Mouse (Mus musculus): ENCODE data around the gene Prr19. TPM values are rescaled to one million over a fixed set of nuclear protein-coding genes. Genes with fewer than 3 reads are reported as not detected.

Prr19 gene
- total RNA-seq, 1 experiment, result 4.3 TPM

DNA sequence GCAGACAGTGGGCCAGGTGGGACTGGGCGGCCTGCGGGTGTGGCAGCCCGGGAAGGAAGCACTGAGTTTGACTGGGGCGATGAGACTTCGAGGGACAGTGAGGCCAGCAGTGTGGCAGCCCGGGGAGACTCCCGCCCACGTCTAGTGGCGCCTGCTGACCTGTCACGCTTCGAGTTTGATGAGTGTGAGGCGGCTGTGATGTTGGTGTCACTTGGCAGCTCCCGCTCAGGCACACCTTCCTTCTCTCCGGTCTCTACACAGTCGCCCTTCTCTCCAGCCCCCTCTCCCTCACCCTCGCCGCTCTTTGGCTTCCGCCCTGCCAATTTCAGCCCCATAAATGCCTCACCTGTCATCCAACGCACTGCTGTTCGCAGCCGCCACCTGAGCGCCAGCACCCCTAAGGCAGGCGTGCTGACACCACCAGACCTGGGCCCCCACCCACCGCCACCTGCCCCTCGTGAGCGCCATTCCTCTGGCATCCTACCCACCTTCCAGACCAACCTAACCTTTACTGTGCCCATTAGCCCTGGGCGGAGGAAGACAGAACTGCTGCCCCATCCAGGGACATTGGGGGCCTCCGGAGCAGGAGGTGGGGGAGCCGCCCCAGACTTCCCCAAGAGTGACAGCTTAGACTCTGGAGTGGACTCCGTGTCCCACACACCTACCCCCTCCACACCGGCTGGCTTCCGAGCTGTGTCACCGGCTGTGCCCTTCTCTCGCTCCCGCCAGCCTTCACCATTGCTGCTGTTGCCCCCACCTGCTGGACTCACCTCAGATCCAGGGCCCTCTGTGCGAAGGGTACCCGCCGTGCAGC, 28.6 kb upstream of the Prr19 start:
- no peak for DNase-seq (ENCODE audit: low read depth, low spot score)
- peak overlapping the region; percentile 34; the same call in 1 of the 2 replicates for H3K9ac ChIP-seq (ENCODE audit: insufficient read depth, low read depth, low read length, poor library complexity, severe bottlenecking)

DNA sequence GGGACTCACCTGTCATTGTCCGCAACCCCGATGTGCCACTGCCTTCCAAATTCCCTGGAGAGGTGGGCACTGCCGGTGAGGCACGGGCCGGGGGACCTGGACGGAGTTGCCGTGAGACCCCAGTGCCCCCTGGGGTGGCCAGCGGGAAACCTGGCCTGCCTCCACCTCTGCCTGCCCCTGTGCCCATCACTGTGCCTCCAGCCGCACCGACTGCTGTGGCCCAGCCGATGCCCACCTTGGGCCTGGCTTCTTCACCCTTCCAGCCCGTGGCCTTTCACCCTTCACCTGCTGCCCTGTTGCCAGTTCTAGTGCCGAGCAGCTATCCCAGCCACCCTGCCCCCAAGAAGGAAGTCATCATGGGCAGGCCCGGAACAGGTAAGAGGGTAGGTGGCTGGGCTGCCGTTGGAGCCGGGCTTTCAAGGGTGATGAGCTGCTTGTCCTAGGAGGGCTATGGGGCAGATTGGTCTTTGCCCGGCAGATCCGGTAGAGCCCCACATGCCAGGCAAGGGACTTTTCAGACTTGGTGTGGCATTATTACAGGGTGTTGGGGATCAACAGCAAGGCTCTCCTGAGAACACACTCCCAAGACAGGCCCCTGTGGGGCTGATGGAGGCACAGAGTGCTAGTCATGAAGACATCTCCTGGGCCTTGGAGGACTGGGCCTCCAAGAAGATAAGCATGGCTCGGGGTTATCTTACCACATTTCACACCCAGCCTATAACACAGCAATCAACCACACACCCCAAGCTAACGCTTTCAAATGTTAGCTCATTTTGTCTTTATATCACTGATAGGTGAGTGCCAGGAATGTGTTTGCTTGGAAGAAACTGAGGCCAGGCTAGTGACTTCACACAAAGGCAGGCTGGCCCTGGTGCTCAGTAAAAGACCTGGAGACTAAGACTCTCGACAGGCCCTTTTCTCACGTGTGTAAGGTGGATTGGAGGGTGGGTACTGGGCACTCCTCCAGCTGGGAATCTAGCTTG, 27.7 kb upstream of the Prr19 start:
- no peaks in the 10 kb centered on the region for H3K9me3 ChIP-seq (ENCODE audit: control insufficient read depth, insufficient read depth, low read depth, low read length)
- no peak for DNase-seq (ENCODE audit: low read depth, low spot score)
- H3K9ac ChIP-seq (ENCODE audit: insufficient read depth, low read depth, low read length, poor library complexity, severe bottlenecking), result no peak overlapping the region
- H3K4me3 ChIP-seq (ENCODE audit: insufficient read depth in 1 of 2, low read depth in 1 of 2, low read length in 2 of 2, poor library complexity in 1 of 2, severe bottlenecking in 1 of 2), result peak overlapping the region; percentile 39 to 42; a peak in 2 of 4 replicates
- no peak for TF ChIP-seq CHD2 (IDR thresholded peaks at IDR 0.05; ENCODE audit: low read depth, low read length)
- H3K4me1 ChIP-seq (ENCODE audit: control insufficient read depth in 2 of 2, insufficient read depth in 2 of 2, low read length in 2 of 2, poor library complexity in 1 of 2), result peaks cover 12 to 58% of the 10 kb centered on the region in 2 experiments
- no peak overlapping the region for H3K27ac ChIP-seq (ENCODE audit: insufficient read depth, low read depth, low read length, poor library complexity, severe bottlenecking)
- H3K36me3 ChIP-seq (ENCODE audit: control insufficient read depth, insufficient read depth, low read length, poor library complexity, severe bottlenecking), result no peaks in the 10 kb centered on the region
- in situ Hi-C loops (cut with MboI; ENCODE audit: low sequenced_read_pairs in 2 of 2, unreplicated experiment in 2 of 2), result no loop called here

More for the DNA sequence above, 28.6 kb upstream of the Prr19 start:
- Histone ChIP-seq H3K27ac (ENCODE audit: insufficient read depth, low read depth, low read length, poor library complexity, severe bottlenecking) (no peak overlapping the region), H3K4me1 (ENCODE audit: control insufficient read depth in 2 of 2, insufficient read depth in 2 of 2, low read length in 2 of 2, poor library complexity in 1 of 2) (peaks cover 9 to 58% of the 10 kb centered on the region in 2 experiments; a peak in 3 of 4 replicates), H3K4me3 (ENCODE audit: insufficient read depth in 1 of 2, low read depth in 1 of 2, low read length in 2 of 2, poor library complexity in 1 of 2, severe bottlenecking in 1 of 2) (peak overlapping the region; percentile 39 to 42; a peak in 3 of 4 replicates), H3K9me3 (ENCODE audit: control insufficient read depth, insufficient read depth, low read depth, low read length) (no peaks in the 10 kb centered on the region), H3K36me3 (ENCODE audit: control insufficient read depth, insufficient read depth, low read length, poor library complexity, severe bottlenecking) (no peaks in the 10 kb centered on the region)
- in situ Hi-C loops (cut with MboI; ENCODE audit: low sequenced_read_pairs in 2 of 2, unreplicated experiment in 2 of 2), result no loop called here
- no peak for TF ChIP-seq CHD2 (IDR thresholded peaks at IDR 0.05; ENCODE audit: low read depth, low read length)
- no peak for TF ChIP-seq ZC3H11A (IDR thresholded peaks at IDR 0.05; ENCODE audit: borderline replicate concordance, low read depth, low read length)
- no peak for TF ChIP-seq MAFK (IDR thresholded peaks at IDR 0.05; ENCODE audit: insufficient read depth, low read depth, low read length)
- TF ChIP-seq ZNF384 (IDR thresholded peaks at IDR 0.05; ENCODE audit: low read depth, low read length), result no peak
- TF ChIP-seq HCFC1 (IDR thresholded peaks at IDR 0.05; ENCODE audit: borderline replicate concordance, insufficient read depth, low read length), result no peak

DNA sequence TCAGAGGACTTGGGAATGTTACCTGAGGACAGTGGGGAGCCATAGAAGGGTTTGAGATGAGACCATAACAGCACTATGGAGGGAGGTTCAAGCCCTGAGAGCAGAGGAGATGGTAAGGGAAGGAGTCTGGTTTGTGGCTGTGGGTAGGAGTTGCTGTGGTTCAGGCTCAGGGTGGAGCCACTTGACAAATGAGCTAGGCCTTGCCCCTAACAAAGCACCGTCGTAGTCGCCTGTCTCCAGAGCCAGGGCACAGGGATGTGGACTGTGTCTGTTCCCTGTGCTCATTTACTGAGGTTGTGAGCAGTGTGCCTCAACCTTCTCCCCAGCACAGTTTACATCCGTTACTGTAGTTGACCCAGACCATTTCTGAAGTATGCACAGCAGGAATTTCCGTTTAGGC, 26.6 kb upstream of the Prr19 start:
- Histone ChIP-seq H3K27ac (ENCODE audit: insufficient read depth, low read depth, low read length, poor library complexity, severe bottlenecking) (no peak overlapping the region), H3K4me1 (ENCODE audit: control insufficient read depth in 2 of 2, insufficient read depth in 2 of 2, low read length in 2 of 2, poor library complexity in 1 of 2) (peaks cover 12 to 53% of the 10 kb centered on the region in 2 experiments), H3K36me3 (ENCODE audit: control insufficient read depth, insufficient read depth, low read length, poor library complexity, severe bottlenecking) (no peaks in the 10 kb centered on the region), H3K9ac (ENCODE audit: insufficient read depth, low read depth, low read length, poor library complexity, severe bottlenecking) (no peak overlapping the region), H3K4me3 (ENCODE audit: insufficient read depth in 1 of 2, low read depth in 1 of 2, low read length in 2 of 2, poor library complexity in 1 of 2, severe bottlenecking in 1 of 2) (no peak overlapping the region), H3K9me3 (ENCODE audit: control insufficient read depth, insufficient read depth, low read depth, low read length) (no peaks in the 10 kb centered on the region)
- no peak for DNase-seq (ENCODE audit: low read depth, low spot score)
- TF ChIP-seq MAFK (IDR thresholded peaks at IDR 0.05; ENCODE audit: insufficient read depth, low read depth, low read length) (no peak), HCFC1 (IDR thresholded peaks at IDR 0.05; ENCODE audit: borderline replicate concordance, insufficient read depth, low read length) (no peak), ZC3H11A (IDR thresholded peaks at IDR 0.05; ENCODE audit: borderline replicate concordance, low read depth, low read length) (no peak), ZNF384 (IDR thresholded peaks at IDR 0.05; ENCODE audit: low read depth, low read length) (no peak), CHD2 (IDR thresholded peaks at IDR 0.05; ENCODE audit: low read depth, low read length) (no peak)
- in situ Hi-C loops (cut with MboI; ENCODE audit: low sequenced_read_pairs in 2 of 2, unreplicated experiment in 2 of 2), result no loop called here

DNA sequence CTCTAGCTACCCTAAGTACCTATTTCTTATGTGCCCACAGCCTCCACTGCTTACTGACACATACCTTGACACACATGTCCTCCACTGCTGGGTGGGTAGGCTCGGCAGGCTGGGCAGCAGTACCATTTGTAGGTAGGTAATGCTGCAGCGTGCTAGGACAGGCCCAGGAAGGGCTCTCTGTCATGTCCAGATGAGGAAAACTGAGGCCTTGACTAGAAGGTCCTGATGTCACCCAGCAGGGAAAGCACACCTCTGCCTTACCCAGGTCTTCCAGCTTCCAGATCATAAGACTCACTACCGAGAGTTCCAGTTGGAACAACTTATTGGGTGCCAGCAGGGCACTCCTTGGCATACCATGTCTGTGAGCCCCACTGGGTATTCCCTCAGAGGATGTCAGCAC, 26.2 kb upstream of the Prr19 start:
- H3K4me1 ChIP-seq (ENCODE audit: control insufficient read depth in 2 of 2, insufficient read depth in 2 of 2, low read length in 2 of 2, poor library complexity in 1 of 2), result peaks cover 12 to 52% of the 10 kb centered on the region in 2 experiments
- no peak overlapping the region for H3K4me3 ChIP-seq (ENCODE audit: insufficient read depth in 1 of 2, low read depth in 1 of 2, low read length in 2 of 2, poor library complexity in 1 of 2, severe bottlenecking in 1 of 2)
- no peaks in the 10 kb centered on the region for H3K36me3 ChIP-seq (ENCODE audit: control insufficient read depth, insufficient read depth, low read length, poor library complexity, severe bottlenecking)
- no peaks in the 10 kb centered on the region for H3K9me3 ChIP-seq (ENCODE audit: control insufficient read depth, insufficient read depth, low read depth, low read length)
- in situ Hi-C loops (cut with MboI; ENCODE audit: low sequenced_read_pairs in 2 of 2, unreplicated experiment in 2 of 2), result no loop called here
- H3K27ac ChIP-seq (ENCODE audit: insufficient read depth, low read depth, low read length, poor library complexity, severe bottlenecking), result no peak overlapping the region; the same call in 1 of the 2 replicates
- DNase-seq (ENCODE audit: low read depth, low spot score), result no peak
- TF ChIP-seq CHD2 (IDR thresholded peaks at IDR 0.05; ENCODE audit: low read depth, low read length), result no peak
- no peak for TF ChIP-seq MAFK (IDR thresholded peaks at IDR 0.05; ENCODE audit: insufficient read depth, low read depth, low read length)
- TF ChIP-seq ZNF384 (IDR thresholded peaks at IDR 0.05; ENCODE audit: low read depth, low read length), result no peak
- TF ChIP-seq HCFC1 (IDR thresholded peaks at IDR 0.05; ENCODE audit: borderline replicate concordance, insufficient read depth, low read length), result no peak
- H3K9ac ChIP-seq (ENCODE audit: insufficient read depth, low read depth, low read length, poor library complexity, severe bottlenecking), result no peak overlapping the region
